Mouse (Mus musculus) WW6 (cell line): ENCODE measurements at regions not wholly inside any gene's neighbourhood (a gene's known extent, or its start where the extent isn't known, plus 50 kb on each side); places are given as distances from the start of the nearest gene placed in this dataset.
"Not testable (repeated sequence)": the region's sequence is repeated elsewhere in the genome, so short reads cannot be mapped to it uniquely, and the experiment has no call there.

ENCODE experiments used
- DNase-seq: peaks from one replicate; pipeline ENCODE4 v3.0.0-alpha.2; 2013; ENCODE audit warnings: low read depth, low spot score

DNA sequence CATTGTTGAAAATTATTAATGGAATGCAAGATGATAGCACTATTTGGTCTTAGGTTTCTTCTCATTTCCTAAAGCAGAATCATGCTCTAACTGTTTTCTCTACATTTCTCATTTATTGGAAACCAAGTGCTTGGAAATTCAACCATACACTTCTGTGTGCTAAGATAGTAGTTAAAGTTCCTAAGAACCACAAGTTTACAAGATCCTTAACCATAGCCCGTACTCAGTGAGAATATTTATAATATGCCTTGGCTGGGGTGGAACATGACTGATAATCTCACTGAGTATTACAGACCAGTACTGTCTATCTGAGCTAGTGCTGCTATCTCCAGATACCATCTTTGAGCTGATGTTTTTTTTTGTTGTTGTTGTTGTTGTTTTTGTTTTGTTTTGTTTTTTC is 236.9 kb upstream of the Tmem196 start:
- DNase-seq, result not testable (repeated sequence)

DNA sequence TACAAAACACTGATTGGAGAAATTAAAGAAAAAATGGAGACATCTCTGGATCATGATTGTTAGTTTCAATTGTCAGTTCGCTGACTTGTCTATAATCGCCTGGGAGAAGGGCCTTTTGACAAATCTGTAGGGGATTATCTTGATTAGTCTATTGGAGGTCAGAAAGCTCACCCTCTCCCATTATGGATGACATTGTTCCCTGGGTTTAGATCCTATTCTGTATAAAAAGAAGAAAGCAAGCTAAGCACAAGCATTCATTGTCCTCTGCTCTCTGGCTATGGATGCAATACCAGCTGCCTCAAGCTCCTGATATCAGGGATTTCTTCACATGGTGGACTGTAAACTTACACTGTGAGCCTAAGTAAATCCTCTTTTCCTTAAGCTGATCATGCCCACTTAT is 214.8 kb upstream of the Tmem196 start:
- DNase-seq, result no peak

DNA sequence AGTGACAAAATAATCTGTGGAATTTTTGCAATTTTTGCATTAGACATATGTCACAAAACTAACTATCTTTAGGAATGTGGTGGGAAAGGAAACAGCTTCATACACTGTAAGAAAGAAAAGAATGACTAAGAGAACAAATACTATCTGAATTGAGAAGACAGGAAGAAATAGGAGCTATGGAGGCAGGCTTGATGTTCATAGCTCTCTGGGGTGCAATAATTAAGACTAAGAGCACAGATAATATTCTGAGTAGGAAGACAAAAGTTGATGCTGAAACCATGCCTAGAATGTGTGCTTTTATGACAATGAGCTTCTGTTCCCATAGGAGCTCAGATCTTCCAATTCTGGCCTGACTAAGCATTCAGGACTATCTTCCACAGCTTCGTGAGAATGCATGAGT is 183.0 kb upstream of the Tmem196 start:
- no peak for DNase-seq

DNA sequence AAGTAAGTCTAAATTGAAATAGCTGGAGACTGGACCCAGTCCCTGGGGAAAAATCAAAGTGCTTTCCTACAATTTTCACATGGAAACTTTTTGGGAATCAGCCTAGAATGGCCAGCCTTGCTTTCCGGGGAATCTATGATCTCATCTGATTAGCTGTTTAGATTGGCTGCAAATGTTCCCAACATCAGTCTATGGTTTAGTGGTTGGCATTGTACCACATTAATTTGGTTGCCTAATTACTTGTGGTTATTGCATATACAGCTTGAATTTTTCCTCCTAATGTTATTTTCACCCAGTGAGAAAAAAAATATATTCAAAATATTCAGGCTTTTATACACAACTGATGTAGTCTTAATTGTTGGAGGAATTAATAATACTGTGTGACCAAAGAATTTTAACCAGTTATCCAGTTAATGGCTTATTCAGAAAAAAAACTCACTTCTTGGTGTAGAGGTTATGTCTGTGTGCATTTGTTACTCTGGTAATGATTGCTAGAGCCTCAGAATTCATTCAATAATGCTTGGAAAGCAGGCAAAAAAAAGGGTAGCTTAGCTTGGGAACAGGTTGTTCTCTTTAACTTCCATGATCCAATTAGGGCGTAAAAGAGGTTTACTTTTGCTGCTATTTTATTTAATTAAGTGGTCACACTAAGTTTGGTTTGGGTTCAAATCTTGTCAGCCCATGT is 182.2 kb upstream of the Tmem196 start:
- DNase-seq, result no peak

DNA sequence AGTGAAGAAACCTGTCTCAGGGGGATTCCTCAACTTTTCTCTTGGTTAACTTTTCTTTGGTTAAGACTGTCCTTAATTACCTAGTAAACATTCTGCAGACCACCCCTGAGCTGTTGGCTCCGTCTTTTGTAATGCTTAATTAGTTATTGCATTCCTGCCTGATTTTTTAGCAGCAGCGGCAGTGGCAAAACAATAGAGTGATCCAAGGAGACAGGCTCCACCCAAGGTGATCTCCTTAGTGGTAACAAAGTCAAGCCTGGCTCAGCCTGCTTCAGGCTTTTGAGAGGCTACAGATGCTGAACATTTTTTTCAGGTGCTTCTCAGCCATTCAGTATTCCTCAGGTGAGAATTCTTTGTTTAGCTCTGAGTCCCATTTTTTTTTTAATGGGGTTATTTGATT is 168.1 kb upstream of the Tmem196 start:
- peak; percentile 48 for DNase-seq

DNA sequence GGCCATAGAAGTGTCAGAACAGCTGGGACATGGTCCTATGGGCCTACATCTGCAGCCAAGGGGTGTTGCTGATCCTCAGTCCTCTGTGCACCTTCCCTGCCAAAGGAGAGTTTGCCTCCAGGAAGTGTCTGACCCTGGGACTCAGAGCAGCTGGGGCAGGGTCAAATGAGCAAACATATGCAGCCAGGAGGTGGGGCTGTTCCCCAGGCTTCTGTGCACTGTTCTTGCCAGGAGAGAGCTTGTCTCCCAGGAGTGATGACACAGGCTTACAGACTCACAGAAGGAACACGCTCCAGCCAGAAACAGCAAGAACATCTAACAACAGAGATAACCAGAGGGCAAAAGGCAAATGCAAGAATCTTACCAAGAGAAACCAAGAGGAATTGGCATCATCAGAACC is 137.9 kb upstream of the Tmem196 start:
- DNase-seq, result no peak

DNA sequence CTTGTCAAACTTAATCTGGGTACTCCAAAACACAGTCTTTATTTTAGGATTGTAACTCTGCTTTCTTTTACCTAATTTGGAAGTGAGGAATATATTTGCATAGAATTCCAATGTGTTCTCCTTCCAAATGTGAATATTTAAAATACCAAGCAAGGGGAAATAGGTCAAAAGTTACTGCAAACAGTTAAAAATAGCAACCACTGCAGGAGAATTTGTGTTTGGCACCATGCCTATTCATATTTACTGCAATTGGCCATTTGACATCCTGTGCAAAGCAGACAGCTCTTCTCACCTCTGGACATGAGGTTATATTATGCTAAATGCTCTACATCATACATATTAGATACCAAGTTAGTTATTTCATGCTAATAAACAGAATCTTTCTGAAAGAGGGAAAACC is 129.4 kb upstream of the Tmem196 start:
- no peak for DNase-seq

DNA sequence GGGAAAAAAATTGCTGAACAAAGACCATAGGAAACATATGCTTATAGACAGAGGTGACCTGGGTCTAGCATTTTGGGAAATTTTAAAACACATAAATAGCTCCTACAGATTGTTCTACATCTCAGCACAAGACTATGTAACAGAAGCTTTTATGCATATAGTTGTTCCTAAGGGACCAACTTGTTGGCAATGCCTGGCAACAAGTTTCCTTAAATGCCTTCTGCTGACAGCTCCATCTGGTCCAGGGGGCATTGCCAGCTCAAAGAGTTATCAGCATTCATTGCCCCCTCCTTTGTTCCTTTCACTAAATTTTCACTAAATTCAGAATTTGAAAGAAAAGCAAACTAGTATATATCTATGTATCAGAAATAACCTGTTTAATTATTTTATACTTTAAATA is 106.5 kb upstream of the Tmem196 start:
- DNase-seq, result no peak

DNA sequence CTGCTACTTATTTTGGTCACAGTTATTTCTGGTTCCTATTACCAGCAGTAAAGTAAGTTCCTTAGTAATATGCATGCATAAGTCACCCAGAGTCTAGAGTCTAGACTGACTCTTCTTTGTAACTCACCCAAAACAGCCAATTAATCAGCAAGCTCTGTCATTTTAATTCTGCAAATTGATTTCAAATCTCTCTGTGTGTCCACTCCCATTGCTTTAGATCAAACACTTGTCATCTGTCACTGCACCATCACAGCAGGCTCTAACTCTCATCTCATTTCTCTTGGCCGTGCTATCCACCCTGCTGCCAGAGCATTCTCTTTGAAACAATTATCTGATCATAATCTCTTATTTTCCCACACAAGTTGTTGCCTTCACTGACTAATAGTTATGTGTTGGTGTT is 63.9 kb upstream of the Tmem196 start:
- no peak for DNase-seq

DNA sequence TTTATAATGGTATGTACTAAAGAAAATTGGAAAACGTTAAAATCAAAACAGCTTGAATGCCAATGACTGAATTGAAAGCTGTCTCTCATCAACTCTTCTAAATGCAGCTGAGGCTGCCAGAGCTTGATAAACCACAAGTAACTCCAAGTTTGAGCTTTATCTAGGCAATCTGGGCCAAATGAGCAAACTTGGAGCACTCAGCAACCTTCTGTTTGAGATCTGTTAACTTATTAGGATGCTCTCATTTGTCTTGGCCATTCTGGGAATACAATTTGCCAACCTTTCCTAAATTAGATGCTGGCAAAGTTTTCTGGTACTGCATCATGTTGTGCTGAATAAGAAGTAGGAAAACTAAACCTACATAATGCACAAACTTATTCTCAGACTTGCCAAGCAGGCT is 55.6 kb upstream of the Tmem196 start:
- DNase-seq, result no peak
